Mouse (Mus musculus) A20 (cell line): ENCODE results near the gene Sh3rf3.
A peak's percentile ranks its signal among the peaks of the same experiment; 100 is the strongest.

ENCODE experiments used
- DNase-seq: peaks from one replicate; pipeline ENCODE4 v3.0.0-alpha.2; 2011; ENCODE audit warnings: low read depth, low spot score

Sh3rf3 gene

GRCm38 (mm10) chr10:59105885-59106284 lies 292.7 kb downstream of the Sh3rf3 start:
- DNase-seq, result no peak

- no peak for DNase-seq
These were observed 293.5 kb downstream of the Sh3rf3 start for GRCm38 (mm10) chr10:59106644-59107043.

GRCm38 (mm10) chr10:59109015-59109414 lies 295.9 kb downstream of the Sh3rf3 start:
- peak; percentile 81 for DNase-seq

GRCm38 (mm10) chr10:59110386-59110785 lies 297.2 kb downstream of the Sh3rf3 start:
- no peak for DNase-seq

GRCm38 (mm10) chr10:59112755-59113154 lies 299.6 kb downstream of the Sh3rf3 start:
- no peak for DNase-seq

GRCm38 (mm10) chr10:59113386-59113785 lies 300.2 kb downstream of the Sh3rf3 start:
- DNase-seq, result no peak

GRCm38 (mm10) chr10:59114535-59115291 lies 301.6 kb downstream of the Sh3rf3 start:
- DNase-seq, result no peak

- no peak for DNase-seq
These were observed 302.5 kb downstream of the Sh3rf3 start for GRCm38 (mm10) chr10:59115691-59116090.

- DNase-seq, result no peak
These were observed 303.2 kb downstream of the Sh3rf3 start for GRCm38 (mm10) chr10:59116331-59116730.

GRCm38 (mm10) chr10:59117555-59117954 lies 304.4 kb downstream of the Sh3rf3 start:
- DNase-seq, result no peak

- DNase-seq, result no peak
These were observed 305.8 kb downstream of the Sh3rf3 start for GRCm38 (mm10) chr10:59119001-59119400.

- no peak for DNase-seq
These were observed 306.7 kb downstream of the Sh3rf3 start for GRCm38 (mm10) chr10:59119811-59120210.

GRCm38 (mm10) chr10:59125497-59125896 lies 312.3 kb downstream of the Sh3rf3 start:
- DNase-seq, result peak; percentile 36

- no peak for DNase-seq
These were observed 314.5 kb downstream of the Sh3rf3 start for GRCm38 (mm10) chr10:59127637-59128036.

GRCm38 (mm10) chr10:59131926-59132628 lies 318.9 kb downstream of the Sh3rf3 start:
- DNase-seq, result no peak

- no peak for DNase-seq
These were observed 320.4 kb downstream of the Sh3rf3 start for GRCm38 (mm10) chr10:59133478-59134009.

GRCm38 (mm10) chr10:59149956-59150383 lies 336.8 kb downstream of the Sh3rf3 start:
- peak; percentile 78 for DNase-seq

- no peak for DNase-seq
These were observed 337.9 kb downstream of the Sh3rf3 start for GRCm38 (mm10) chr10:59150938-59151657.

- DNase-seq, result no peak
These were observed 339.5 kb downstream of the Sh3rf3 start for GRCm38 (mm10) chr10:59152544-59153081.

- DNase-seq, result peak; percentile 23
These were observed 345.5 kb downstream of the Sh3rf3 start for GRCm38 (mm10) chr10:59158627-59159026.

- peak; percentile 81 for DNase-seq
These were observed 349.2 kb downstream of the Sh3rf3 start for GRCm38 (mm10) chr10:59162185-59162897.
